Mouse (Mus musculus): ENCODE data around the gene Maml3. TPM values are rescaled to one million over a fixed set of nuclear protein-coding genes. Genes with fewer than 3 reads are reported as not detected.

Maml3 gene
- total RNA-seq, 1 experiment = 1.2 TPM

GRCm38 (mm10) chr3:51937176-51937575 lies 167.7 kb downstream of the Maml3 start:
- Histone ChIP-seq H3K27ac (ENCODE audit: insufficient read depth, low read depth, low read length, poor library complexity, severe bottlenecking) (no peak overlapping the region), H3K36me3 (ENCODE audit: control insufficient read depth, insufficient read depth, low read length, poor library complexity, severe bottlenecking) (no peaks in the 10 kb centered on the region), H3K9ac (ENCODE audit: insufficient read depth, low read depth, low read length, poor library complexity, severe bottlenecking) (no peak overlapping the region), H3K4me1 (ENCODE audit: control insufficient read depth in 2 of 2, insufficient read depth in 2 of 2, low read length in 2 of 2, poor library complexity in 1 of 2) (no peaks in the 10 kb centered on the region), H3K4me3 (ENCODE audit: insufficient read depth in 1 of 2, low read depth in 1 of 2, low read length in 2 of 2, poor library complexity in 1 of 2, severe bottlenecking in 1 of 2) (no peak overlapping the region), H3K9me3 (ENCODE audit: control insufficient read depth, insufficient read depth, low read depth, low read length) (no peaks in the 10 kb centered on the region)
- in situ Hi-C loops (cut with MboI; ENCODE audit: low sequenced_read_pairs in 2 of 2, unreplicated experiment in 2 of 2) = no loop called here
- TF ChIP-seq HCFC1 (IDR thresholded peaks at IDR 0.05; ENCODE audit: borderline replicate concordance, insufficient read depth, low read length) (no peak), ZNF384 (IDR thresholded peaks at IDR 0.05; ENCODE audit: low read depth, low read length) (no peak), CHD2 (IDR thresholded peaks at IDR 0.05; ENCODE audit: low read depth, low read length) (no peak), MAFK (IDR thresholded peaks at IDR 0.05; ENCODE audit: insufficient read depth, low read depth, low read length) (no peak), ZC3H11A (IDR thresholded peaks at IDR 0.05; ENCODE audit: borderline replicate concordance, low read depth, low read length) (no peak)
- no peak for DNase-seq (ENCODE audit: low read depth, low spot score)

GRCm38 (mm10) chr3:51934531-51935485 lies 170.1 kb downstream of the Maml3 start:
- H3K4me3 ChIP-seq (ENCODE audit: insufficient read depth in 1 of 2, low read depth in 1 of 2, low read length in 2 of 2, poor library complexity in 1 of 2, severe bottlenecking in 1 of 2) = no peak overlapping the region
- H3K9ac ChIP-seq (ENCODE audit: insufficient read depth, low read depth, low read length, poor library complexity, severe bottlenecking) = no peak overlapping the region
- H3K4me1 ChIP-seq (ENCODE audit: control insufficient read depth in 2 of 2, insufficient read depth in 2 of 2, low read length in 2 of 2, poor library complexity in 1 of 2) = no peaks in the 10 kb centered on the region
- no peaks in the 10 kb centered on the region for H3K36me3 ChIP-seq (ENCODE audit: control insufficient read depth, insufficient read depth, low read length, poor library complexity, severe bottlenecking)
- no peak for DNase-seq (ENCODE audit: low read depth, low spot score)
- H3K27ac ChIP-seq (ENCODE audit: insufficient read depth, low read depth, low read length, poor library complexity, severe bottlenecking) = no peak overlapping the region
- TF ChIP-seq MAFK (IDR thresholded peaks at IDR 0.05; ENCODE audit: insufficient read depth, low read depth, low read length) = 0 out of 2 replicates have a peak, but pooled peaks have one; percentile 19
- TF ChIP-seq ZC3H11A (IDR thresholded peaks at IDR 0.05; ENCODE audit: borderline replicate concordance, low read depth, low read length) = no peak
- TF ChIP-seq HCFC1 (IDR thresholded peaks at IDR 0.05; ENCODE audit: borderline replicate concordance, insufficient read depth, low read length) = no peak
- TF ChIP-seq ZNF384 (IDR thresholded peaks at IDR 0.05; ENCODE audit: low read depth, low read length) = peak; percentile 89
- TF ChIP-seq CHD2 (IDR thresholded peaks at IDR 0.05; ENCODE audit: low read depth, low read length) = no peak
- H3K9me3 ChIP-seq (ENCODE audit: control insufficient read depth, insufficient read depth, low read depth, low read length) = no peaks in the 10 kb centered on the region
- in situ Hi-C loops (cut with MboI; ENCODE audit: low sequenced_read_pairs in 2 of 2, unreplicated experiment in 2 of 2) = no loop called here

GRCm38 (mm10) chr3:51928188-51928587 lies 176.7 kb downstream of the Maml3 start:
- no peaks in the 10 kb centered on the region for H3K9me3 ChIP-seq (ENCODE audit: control insufficient read depth, insufficient read depth, low read depth, low read length)
- in situ Hi-C loops (cut with MboI; ENCODE audit: low sequenced_read_pairs in 2 of 2, unreplicated experiment in 2 of 2) = no loop called here
- TF ChIP-seq MAFK (IDR thresholded peaks at IDR 0.05; ENCODE audit: insufficient read depth, low read depth, low read length) (no peak), ZNF384 (IDR thresholded peaks at IDR 0.05; ENCODE audit: low read depth, low read length) (no peak), CHD2 (IDR thresholded peaks at IDR 0.05; ENCODE audit: low read depth, low read length) (no peak), ZC3H11A (IDR thresholded peaks at IDR 0.05; ENCODE audit: borderline replicate concordance, low read depth, low read length) (no peak), HCFC1 (IDR thresholded peaks at IDR 0.05; ENCODE audit: borderline replicate concordance, insufficient read depth, low read length) (no peak)
- no peak overlapping the region for H3K9ac ChIP-seq (ENCODE audit: insufficient read depth, low read depth, low read length, poor library complexity, severe bottlenecking)
- H3K4me3 ChIP-seq (ENCODE audit: insufficient read depth in 1 of 2, low read depth in 1 of 2, low read length in 2 of 2, poor library complexity in 1 of 2, severe bottlenecking in 1 of 2) = no peak overlapping the region
- peaks cover 0 to 4% of the 10 kb centered on the region in 2 experiments; a peak in 1 of 4 replicates for H3K4me1 ChIP-seq (ENCODE audit: control insufficient read depth in 2 of 2, insufficient read depth in 2 of 2, low read length in 2 of 2, poor library complexity in 1 of 2)
- no peaks in the 10 kb centered on the region for H3K36me3 ChIP-seq (ENCODE audit: control insufficient read depth, insufficient read depth, low read length, poor library complexity, severe bottlenecking)
- no peak overlapping the region for H3K27ac ChIP-seq (ENCODE audit: insufficient read depth, low read depth, low read length, poor library complexity, severe bottlenecking)
- DNase-seq (ENCODE audit: low read depth, low spot score) = no peak

DNA sequence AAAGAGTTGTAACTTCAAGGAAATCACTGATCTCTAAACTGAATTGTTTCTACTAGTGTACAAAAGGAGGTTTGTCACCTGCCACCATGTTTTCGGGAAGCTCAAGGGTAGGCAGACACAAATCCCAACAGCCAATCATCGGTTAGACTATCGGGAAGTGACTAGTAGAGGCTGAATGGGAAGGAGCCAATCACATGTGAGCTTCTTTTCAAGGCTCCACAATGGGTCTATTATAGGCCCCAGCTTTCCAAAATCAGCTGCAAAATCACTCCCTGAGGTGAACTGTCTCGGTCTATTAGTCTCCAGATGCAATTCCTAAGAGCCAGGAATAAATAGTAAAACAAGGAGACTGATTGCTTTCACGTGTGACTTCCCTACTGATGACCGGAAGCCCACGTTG lies 177.3 kb downstream of the Maml3 start:
- H3K36me3 ChIP-seq (ENCODE audit: control insufficient read depth, insufficient read depth, low read length, poor library complexity, severe bottlenecking) = no peaks in the 10 kb centered on the region
- no peaks in the 10 kb centered on the region for H3K9me3 ChIP-seq (ENCODE audit: control insufficient read depth, insufficient read depth, low read depth, low read length)
- TF ChIP-seq ZNF384 (IDR thresholded peaks at IDR 0.05; ENCODE audit: low read depth, low read length) = no peak
- TF ChIP-seq ZC3H11A (IDR thresholded peaks at IDR 0.05; ENCODE audit: borderline replicate concordance, low read depth, low read length) = no peak
- TF ChIP-seq HCFC1 (IDR thresholded peaks at IDR 0.05; ENCODE audit: borderline replicate concordance, insufficient read depth, low read length) = no peak
- no peak for TF ChIP-seq MAFK (IDR thresholded peaks at IDR 0.05; ENCODE audit: insufficient read depth, low read depth, low read length)
- no peak for TF ChIP-seq CHD2 (IDR thresholded peaks at IDR 0.05; ENCODE audit: low read depth, low read length)
- H3K4me3 ChIP-seq (ENCODE audit: insufficient read depth in 1 of 2, low read depth in 1 of 2, low read length in 2 of 2, poor library complexity in 1 of 2, severe bottlenecking in 1 of 2) = no peak overlapping the region
- no peak for DNase-seq (ENCODE audit: low read depth, low spot score)
- no peak overlapping the region for H3K9ac ChIP-seq (ENCODE audit: insufficient read depth, low read depth, low read length, poor library complexity, severe bottlenecking)
- in situ Hi-C loops (cut with MboI; ENCODE audit: low sequenced_read_pairs in 2 of 2, unreplicated experiment in 2 of 2) = no loop called here
- no peak overlapping the region for H3K27ac ChIP-seq (ENCODE audit: insufficient read depth, low read depth, low read length, poor library complexity, severe bottlenecking)
- H3K4me1 ChIP-seq (ENCODE audit: control insufficient read depth in 2 of 2, insufficient read depth in 2 of 2, low read length in 2 of 2, poor library complexity in 1 of 2) = peaks cover 0 to 4% of the 10 kb centered on the region in 2 experiments; a peak in 1 of 4 replicates

All from ES-E14 (cell line).